Mouse (Mus musculus) megakaryocyte, embryonic 14.5 days (primary cell): Measurements from ENCODE around the gene Slc6a20b.

Experiments
- FLI1 ChIP-seq: IDR thresholded peaks from 2 replicates; pipeline ENCODE4 v1.6.1; 2012; ENCODE audit warnings: low read length, inconsistent platforms, mixed read lengths
- GATA1 ChIP-seq: IDR thresholded peaks from 3 replicates; pipeline ENCODE4 v1.6.1; 2012; ENCODE audit warnings: mixed read lengths, low read length, inconsistent platforms, borderline replicate concordance

DNA sequence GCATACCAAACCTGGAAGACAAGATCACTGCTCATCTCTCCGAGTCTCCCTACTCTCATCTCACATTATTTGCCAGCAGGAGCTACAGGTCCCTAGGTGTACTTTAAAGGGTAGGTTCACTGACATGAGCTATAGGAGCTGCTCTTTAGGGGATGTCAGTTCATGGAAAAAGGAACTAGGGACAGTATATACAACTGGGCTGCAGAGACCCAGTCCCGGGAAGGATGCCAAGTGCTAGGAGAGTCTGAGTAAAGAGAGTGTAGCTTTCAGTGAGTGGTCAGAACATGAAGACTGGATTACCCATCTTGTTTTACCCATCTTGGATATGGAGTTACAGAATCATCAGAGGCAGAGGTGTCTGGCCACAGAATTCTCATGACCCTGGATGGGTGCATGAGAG lies 35.0 kb downstream of the Slc6a20b start:
- TF ChIP-seq GATA1, result no peak
- TF ChIP-seq FLI1, result no peak
